Mouse (Mus musculus) kidney, adult 2 months (tissue): ENCODE measurements around the gene 1700037H04Rik.

Experiments used
- CTCF ChIP-seq: fragments of 200-500 bp; conservative IDR thresholded peaks from 2 replicates; pipeline ENCODE4 v1.5.1; 2011; ENCODE audit warnings: low read depth, mild to moderate bottlenecking, control low read depth, low read length, moderate library complexity, mixed read lengths; ENCODE audit not compliant: insufficient read depth, insufficient read length
- POLR2A ChIP-seq: fragments of 200-500 bp; IDR thresholded peaks from one replicate; pipeline ENCODE4 v1.6.1; 2011; ENCODE audit warnings: low read depth, low read length, control low read depth

DNA sequence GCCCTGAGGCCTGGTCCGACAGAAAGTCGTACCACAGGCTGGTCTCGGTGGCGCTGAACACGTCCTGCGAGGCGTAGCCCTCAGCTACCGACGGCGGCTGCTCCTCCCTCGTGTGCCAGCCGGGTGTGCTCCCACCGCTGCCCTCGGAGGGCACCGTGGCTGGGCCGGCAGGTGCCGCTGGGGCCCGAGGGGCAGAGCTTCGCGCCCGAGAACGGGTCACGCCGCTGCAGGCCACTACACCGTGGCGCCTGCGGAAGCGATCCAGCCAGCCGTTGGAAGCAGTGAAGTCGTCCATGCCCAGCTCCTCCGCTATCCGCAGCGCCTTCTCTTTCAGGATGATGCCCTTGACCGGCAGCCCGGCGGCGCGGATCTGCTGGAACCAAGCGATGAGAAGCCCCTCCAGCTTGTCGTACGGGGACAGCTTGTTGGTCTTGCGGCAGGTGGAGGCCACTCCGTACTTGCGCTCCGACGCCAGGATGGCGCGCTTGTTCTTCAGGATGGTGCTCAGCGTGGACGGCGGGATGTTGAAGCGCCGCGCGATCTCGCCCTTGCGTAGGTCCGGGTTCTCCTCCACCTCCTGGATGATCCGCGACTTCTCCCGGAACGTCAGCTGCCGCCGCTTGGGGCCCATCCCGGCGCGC is 19.5 kb upstream of the 1700037H04Rik start:
- TF ChIP-seq CTCF (no peak), POLR2A (no peak)
